Mouse (Mus musculus) kidney, adult 2 months (tissue): Measurements from ENCODE around the gene Rnd1. TPM values are rescaled to one million over a fixed set of nuclear protein-coding genes. Genes with fewer than 3 reads are reported as not detected.

Experiments used
- DNase-seq: peaks from one replicate; pipeline ENCODE4 v3.0.0; 2021
- H3K27ac ChIP-seq: fragments of 200-500 bp; 2 replicates; pipeline ENCODE4 v1.5.1; 2012; ENCODE audit warnings: low read depth, low read length, control low read depth, inconsistent platforms; ENCODE audit not compliant: insufficient read depth
- H3K27me3 ChIP-seq: fragments of 200-500 bp; replicated peaks from 2 replicates; pipeline ENCODE4 v1.6.1; 2012; ENCODE audit warnings: mild to moderate bottlenecking, moderate library complexity, low read length, inconsistent platforms; ENCODE audit not compliant: control insufficient read depth, insufficient read depth
- H3K36me3 ChIP-seq: fragments of 200-500 bp; 2 replicates; pipeline ENCODE4 v1.6.1; 2012; ENCODE audit warnings: mild to moderate bottlenecking, moderate library complexity, low read length, inconsistent platforms; ENCODE audit not compliant: control insufficient read depth, insufficient read depth
- H3K4me1 ChIP-seq: fragments of 200-500 bp; 2 replicates; pipeline ENCODE4 v1.6.1; 2011; ENCODE audit warnings: low read length; ENCODE audit not compliant: control insufficient read depth, insufficient read depth
- H3K4me3 ChIP-seq: fragments of 200-500 bp; 2 replicates; pipeline ENCODE4 v1.5.1; 2011; ENCODE audit warnings: mild to moderate bottlenecking, low read depth, low read length, control low read depth; ENCODE audit not compliant: insufficient read depth
- CTCF ChIP-seq: fragments of 200-500 bp; conservative IDR thresholded peaks from 2 replicates; pipeline ENCODE4 v1.5.1; 2011; ENCODE audit warnings: low read depth, mild to moderate bottlenecking, control low read depth, low read length, moderate library complexity, mixed read lengths; ENCODE audit not compliant: insufficient read depth, insufficient read length
- POLR2A ChIP-seq: fragments of 200-500 bp; IDR thresholded peaks from one replicate; pipeline ENCODE4 v1.6.1; 2011; ENCODE audit warnings: low read depth, low read length, control low read depth
- WGBS: fragments of 180-500 bp; shearing (Covaris S2); methylation state at CpG from one replicate; pipeline ENCODE4 v1.1.7; 2018; 5-methylcytosine and 5-hydroxymethylcytosine counted together
- polyA plus RNA-seq: library from polyadenylated mRNA; depleted of rRNA; stranded (reverse); fragments of >200 nt; gene quantifications from 2 replicates; pipeline ENCODE4 v1.2.3, GENCODE M21; 2012; rRNA removed

Rnd1 gene
- polyA plus RNA-seq: 2.2 and 2.8 TPM in 2 replicates

- WGBS: 1% methylated on average over 37 of the region's 37 CpGs
- no peaks in the 10 kb centered on the region for H3K36me3 ChIP-seq
- H3K4me1 ChIP-seq: no peaks in the 10 kb centered on the region
- no peak within 1 kb of the TSS for H3K27ac ChIP-seq
- TF ChIP-seq CTCF: no peak
- TF ChIP-seq POLR2A: peak; percentile 97
- peak within 1 kb of the TSS; percentile 71 for H3K4me3 ChIP-seq
- DNase-seq: peak; percentile 93
- no peaks in the 10 kb centered on the region for H3K27me3 ChIP-seq
These were observed at the start of gene Rnd1 for GRCm38 (mm10) chr15:98676940-98677728. TSS of gene Rnd1 (minus strand) at chr15:98677461.

GRCm38 (mm10) chr15:98726746-98727145, 49.5 kb upstream of the Rnd1 start:
- 73% methylated on average over 7 of the region's 7 CpGs for WGBS
- Histone ChIP-seq H3K27me3 (no peaks in the 10 kb centered on the region), H3K4me1 (peaks cover 5% of the 10 kb centered on the region; the same call in 1 of the 2 replicates), H3K4me3 (no peak overlapping the region), H3K27ac (no peak overlapping the region), H3K36me3 (no peaks in the 10 kb centered on the region)
- no peak for DNase-seq
- no peak for TF ChIP-seq CTCF
- TF ChIP-seq POLR2A: no peak

GRCm38 (mm10) chr15:98726079-98726478, 48.8 kb upstream of the Rnd1 start:
- DNase-seq: peak; percentile 52
- H3K4me1 ChIP-seq: peaks cover 5% of the 10 kb centered on the region; the same call in 1 of the 2 replicates
- H3K27me3 ChIP-seq: no peaks in the 10 kb centered on the region
- WGBS: 76% methylated on average over 4 of the region's 4 CpGs
- no peak for TF ChIP-seq CTCF
- TF ChIP-seq POLR2A: no peak
- no peak overlapping the region for H3K4me3 ChIP-seq
- H3K27ac ChIP-seq: no peak overlapping the region
- no peaks in the 10 kb centered on the region for H3K36me3 ChIP-seq

- no peak overlapping the region for H3K4me3 ChIP-seq
- H3K27me3 ChIP-seq: no peaks in the 10 kb centered on the region
- H3K4me1 ChIP-seq: peaks cover 5% of the 10 kb centered on the region; the same call in 1 of the 2 replicates
- TF ChIP-seq CTCF (no peak), POLR2A (no peak)
- no peaks in the 10 kb centered on the region for H3K36me3 ChIP-seq
- no peak overlapping the region for H3K27ac ChIP-seq
- WGBS: 34% methylated on average over 19 of the region's 19 CpGs
- no peak for DNase-seq
These were observed 47.2 kb upstream of the Rnd1 start for GRCm38 (mm10) chr15:98724441-98724840.

DNA sequence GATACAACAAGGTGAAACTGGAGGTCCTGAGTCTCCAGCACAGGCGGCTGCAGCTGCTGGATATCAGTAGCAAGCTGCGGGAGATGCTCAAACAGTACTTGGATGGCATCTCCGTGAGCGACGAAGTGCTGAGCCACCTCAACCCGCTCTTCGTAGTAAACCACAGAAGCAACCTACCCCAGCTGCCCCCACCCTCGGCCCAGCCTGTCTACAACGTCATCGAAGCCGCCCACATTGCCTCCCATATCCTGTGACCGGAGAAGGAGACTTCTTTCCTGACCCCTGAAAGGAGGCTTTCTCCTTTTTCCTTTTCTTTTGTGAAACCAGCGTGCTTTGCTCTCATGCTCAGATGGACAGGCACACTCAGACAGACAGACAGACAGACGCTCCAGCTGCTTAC, 45.6 kb upstream of the Rnd1 start:
- WGBS: 41% methylated on average over 14 of the region's 14 CpGs
- H3K36me3 ChIP-seq: no peaks in the 10 kb centered on the region
- peak; percentile 25 for DNase-seq
- no peak overlapping the region for H3K27ac ChIP-seq
- TF ChIP-seq CTCF (no peak), POLR2A (no peak)
- H3K27me3 ChIP-seq: no peaks in the 10 kb centered on the region
- no peaks in the 10 kb centered on the region for H3K4me1 ChIP-seq
- peak overlapping the region; percentile 16; the same call in 1 of the 2 replicates for H3K4me3 ChIP-seq

- Histone ChIP-seq H3K4me3 (no peak overlapping the region), H3K27me3 (no peaks in the 10 kb centered on the region), H3K36me3 (no peaks in the 10 kb centered on the region), H3K4me1 (no peaks in the 10 kb centered on the region), H3K27ac (no peak overlapping the region)
- WGBS: 80% methylated on average over 8 of the region's 8 CpGs
- TF ChIP-seq CTCF: no peak
- TF ChIP-seq POLR2A: no peak
- no peak for DNase-seq
These were observed 44.9 kb upstream of the Rnd1 start for GRCm38 (mm10) chr15:98722191-98722590.

DNA sequence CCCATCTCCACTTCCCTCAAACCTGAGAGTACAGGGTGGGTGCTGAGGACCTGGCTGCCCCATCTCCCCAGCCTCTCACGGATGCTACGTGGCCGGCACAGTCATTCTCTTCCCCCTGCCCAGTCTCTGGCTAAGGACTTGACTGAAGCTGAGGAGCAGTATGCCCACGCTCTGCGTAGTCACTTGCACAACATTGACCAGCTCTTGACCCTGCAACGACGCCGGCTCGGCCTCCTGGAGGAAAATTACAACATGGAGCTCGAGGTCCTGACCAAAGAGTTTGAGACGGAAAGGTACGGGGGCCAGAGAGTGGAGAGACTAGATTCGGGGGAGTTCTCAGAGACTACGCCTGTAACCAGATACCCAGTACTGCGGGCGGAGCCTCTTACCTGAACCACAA, 40.0 kb upstream of the Rnd1 start:
- WGBS: 67% methylated on average over 16 of the region's 16 CpGs

More for the DNA sequence above, 40.0 kb upstream of the Rnd1 start:
- Histone ChIP-seq H3K27ac (no peak overlapping the region), H3K36me3 (no peaks in the 10 kb centered on the region), H3K27me3 (no peaks in the 10 kb centered on the region), H3K4me1 (peaks cover 8% of the 10 kb centered on the region), H3K4me3 (no peak overlapping the region)
- TF ChIP-seq POLR2A (no peak), CTCF (no peak)
- no peak for DNase-seq
